20 mouse cellular contexts compared by ENCODE assay signal in the genomic region with DNA sequence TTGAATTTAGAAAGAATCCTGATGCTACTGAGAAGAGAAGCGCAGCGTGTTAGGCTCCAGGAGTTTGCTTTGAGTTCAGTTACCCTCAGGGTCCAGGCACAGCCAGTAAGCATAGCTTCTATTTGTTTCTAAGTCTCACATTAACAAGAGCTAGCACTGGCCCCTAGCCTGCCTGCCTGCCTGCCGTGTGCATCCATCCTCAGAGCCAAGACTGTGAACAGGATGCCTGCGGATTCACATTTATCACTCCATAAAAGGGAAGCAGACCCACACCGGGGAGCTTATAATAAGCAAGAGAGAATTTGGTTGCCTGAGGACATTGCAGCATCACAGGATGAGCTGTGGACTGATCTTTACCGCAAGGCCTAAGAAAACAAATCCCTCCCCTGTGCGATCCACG. TPM values are rescaled to one million over a fixed set of nuclear protein-coding genes. Genes with fewer than 3 reads are reported as not detected.
DNase-seq lines count a peak whose midpoint lies in the region; ATAC-seq and TF ChIP-seq lines count a peak whose summit lies in the region.
"Had no signal": no experiment of that assay in that cellular context is flagged by ENCODE, and none has a peak within 500 bp of the region (broad histone marks: within the 10 kb centered on the region; RNA-seq: fewer than 3 reads in every experiment).

No protein-coding gene starts in this region.

- no peak overlapping the region for H3K4me2 ChIP-seq in embryonic facial prominence, embryonic 14.5 days (ENCODE audit: low read depth, low read length)
- H3K4me2 ChIP-seq in midbrain, embryonic 16.5 days (ENCODE audit: low read length), result no peak overlapping the region
- H3K4me2 ChIP-seq: embryonic facial prominence, embryonic 13.5 days; heart, embryonic 15.5 days; liver, embryonic 13.5 days; stomach, embryonic 15.5 days had no signal

- ATAC-seq in embryonic facial prominence, embryonic 14.5 days (ENCODE audit: low read depth), result no peak
- ATAC-seq in midbrain, embryonic 16.5 days, result peak; percentile 75
- ATAC-seq in inflammation-experienced regulatory T-cells, adult 6 months, result no peak
- ATAC-seq: activated CD4-positive, CD25-positive, alpha-beta regulatory T cell, adult 4 months; intestine, postnatal 0 days; Patski had no signal

- no peak overlapping the region for H3K4me3 ChIP-seq in embryonic facial prominence, embryonic 14.5 days (ENCODE audit: low read depth, low read length)
- no peak overlapping the region for H3K4me3 ChIP-seq in embryonic facial prominence, embryonic 10.5 days
- H3K4me3 ChIP-seq in layer of hippocampus, adult 2 months, result no peak overlapping the region
- H3K4me3 ChIP-seq in midbrain, embryonic 16.5 days (ENCODE audit: low read depth, low read length), result no peak overlapping the region
- H3K4me3 ChIP-seq: embryonic facial prominence, embryonic 13.5 days; forebrain, embryonic 10.5 days; heart, embryonic 15.5 days; liver, embryonic 13.5 days; stomach, embryonic 15.5 days had no signal

- H3K9me3 ChIP-seq in embryonic facial prominence, embryonic 14.5 days (ENCODE audit: control insufficient read depth, low read length), result no peaks in the 10 kb centered on the region
- no peaks in the 10 kb centered on the region for H3K9me3 ChIP-seq in embryonic facial prominence, embryonic 10.5 days
- no peaks in the 10 kb centered on the region for H3K9me3 ChIP-seq in midbrain, embryonic 16.5 days (replicated peaks; ENCODE audit: control insufficient read depth, low read length, poor library complexity, severe bottlenecking)
- H3K9me3 ChIP-seq: embryonic facial prominence, embryonic 13.5 days; forebrain, embryonic 10.5 days; heart, embryonic 15.5 days; liver, embryonic 13.5 days; stomach, embryonic 15.5 days had no signal

- 0 out of 2 replicates have a peak overlapping the region, but pooled peaks have one; percentile 7 for H3K9ac ChIP-seq in embryonic facial prominence, embryonic 14.5 days (ENCODE audit: low read depth, low read length)
- H3K9ac ChIP-seq in midbrain, embryonic 16.5 days (ENCODE audit: low read depth, low read length), result no peak overlapping the region
- H3K9ac ChIP-seq: embryonic facial prominence, embryonic 13.5 days; heart, embryonic 15.5 days; liver, embryonic 13.5 days; stomach, embryonic 15.5 days had no signal

- no peak for DNase-seq in embryonic facial prominence, embryonic 14.5 days (ENCODE audit: low spot score)
- no peak for DNase-seq in embryonic facial prominence, embryonic 10.5 days (ENCODE audit: low spot score)
- DNase-seq in layer of hippocampus, adult 2 months (ENCODE audit: low spot score in 2 of 2), result no peak
- no peak for DNase-seq in layer of hippocampus, adult 8-10 months (ENCODE audit: low spot score in 2 of 2)
- DNase-seq in brain, embryonic 14.5 days (ENCODE audit: low read depth), result peak; percentile 72
- DNase-seq: adrenal gland, postnatal 14 days; cerebellum, adult 9-11 months; heart, adult 18-20 months; liver, embryonic 13.5 days; thymus, adult 2 months had no signal

- H3K27ac ChIP-seq in embryonic facial prominence, embryonic 14.5 days (replicated peaks; ENCODE audit: low read depth, low read length), result no peak overlapping the region
- H3K27ac ChIP-seq in embryonic facial prominence, embryonic 10.5 days (replicated peaks), result no peak overlapping the region
- H3K27ac ChIP-seq in layer of hippocampus, adult 2 months, result peak overlapping the region; percentile 32; the same call in 1 of the 2 replicates
- H3K27ac ChIP-seq in midbrain, embryonic 16.5 days (ENCODE audit: low read length), result no peak overlapping the region
- H3K27ac ChIP-seq: embryonic facial prominence, embryonic 13.5 days; forebrain, embryonic 10.5 days; heart, embryonic 15.5 days; liver, embryonic 13.5 days; stomach, embryonic 15.5 days had no signal

- H3K4me1 ChIP-seq in embryonic facial prominence, embryonic 14.5 days (ENCODE audit: control insufficient read depth, insufficient read depth, low read length), result 0 out of 2 replicates have a peak, but pooled peaks cover 8% of the 10 kb centered on the region
- H3K4me1 ChIP-seq in embryonic facial prominence, embryonic 10.5 days, result peaks cover 26% of the 10 kb centered on the region
- H3K4me1 ChIP-seq in midbrain, embryonic 16.5 days (ENCODE audit: control insufficient read depth, insufficient read depth, low read length), result peaks cover 3% of the 10 kb centered on the region; the same call in 1 of the 2 replicates
- H3K4me1 ChIP-seq: stomach, embryonic 15.5 days had no signal

- H3K27me3 ChIP-seq in embryonic facial prominence, embryonic 14.5 days (replicated peaks; ENCODE audit: control insufficient read depth, insufficient read depth, low read length), result no peaks in the 10 kb centered on the region
- H3K27me3 ChIP-seq in embryonic facial prominence, embryonic 10.5 days (replicated peaks; ENCODE audit: low read depth, poor library complexity, severe bottlenecking), result no peaks in the 10 kb centered on the region
- H3K27me3 ChIP-seq in midbrain, embryonic 16.5 days (ENCODE audit: control insufficient read depth, insufficient read depth, low read depth, low read length), result no peaks in the 10 kb centered on the region
- H3K27me3 ChIP-seq: embryonic facial prominence, embryonic 13.5 days; heart, embryonic 15.5 days; liver, embryonic 13.5 days; Patski; stomach, embryonic 15.5 days had no signal

- no peak for TF ChIP-seq POLR2A in brain, embryonic 14.5 days (IDR thresholded peaks at IDR 0.05; ENCODE audit: borderline replicate concordance, extremely low read depth, insufficient read depth, insufficient read length, poor library complexity, severe bottlenecking)

- WGBS in embryonic facial prominence, embryonic 14.5 days, result 54% methylated on average over 8 of the region's 8 CpGs
- WGBS in embryonic facial prominence, embryonic 10.5 days, result 58% methylated on average over 8 of the region's 8 CpGs
- 42% methylated on average over 8 of the region's 8 CpGs for WGBS in midbrain, embryonic 16.5 days

- H3K36me3 ChIP-seq in embryonic facial prominence, embryonic 14.5 days (ENCODE audit: control insufficient read depth, insufficient read depth, low read length), result no peaks in the 10 kb centered on the region
- H3K36me3 ChIP-seq in embryonic facial prominence, embryonic 10.5 days (replicated peaks), result no peaks in the 10 kb centered on the region
- H3K36me3 ChIP-seq in midbrain, embryonic 16.5 days (ENCODE audit: control insufficient read depth, insufficient read depth, low read length), result no peaks in the 10 kb centered on the region
- H3K36me3 ChIP-seq: embryonic facial prominence, embryonic 13.5 days; forebrain, embryonic 10.5 days; liver, embryonic 13.5 days; stomach, embryonic 15.5 days had no signal

- TF ChIP-seq CTCF in layer of hippocampus, adult 2 months (conservative IDR thresholded peaks at IDR 0.05), result no peak
- TF ChIP-seq CTCF in brain, embryonic 14.5 days (IDR thresholded peaks at IDR 0.05; ENCODE audit: borderline replicate concordance, extremely low read depth, insufficient read depth, insufficient read length), result no peak

RNA-seq across cellular contexts. Expression of a gene that starts 53.8 kb away (rescaled TPM):
- polyA plus RNA-seq in embryonic facial prominence, embryonic 14.5 days (2014; fragmentation: Nextera tagmentation; extraction: Ambion mirVana), result 11.6 and 12.0 TPM in 2 replicates
- polyA plus RNA-seq in embryonic facial prominence, embryonic 10.5 days (2016; fragmentation: Nextera tagmentation; extraction: Ambion mirVana), result 3.1 and 4.6 TPM in 2 replicates
- total RNA-seq in layer of hippocampus, adult 2 months (2021), result 10 to 100 TPM; 41.5 to 44.1 TPM
- 10 to 100 TPM; 35.7 to 39.5 (median 38.1) TPM for total RNA-seq in layer of hippocampus, adult 8-10 months (2022)
- polyA plus RNA-seq in brain, embryonic 14.5 days (2012; rRNA removed), result 6.5 and 9.7 TPM in 2 replicates
- polyA plus RNA-seq in midbrain, embryonic 16.5 days (2015; fragmentation: Nextera tagmentation; extraction: Ambion mirVana), result 35.8 and 37.3 TPM in 2 replicates
- not detected for polyA plus RNA-seq in inflammation-experienced regulatory T-cells, adult 6 months (2017; shearing (Covaris generic))
- total RNA-seq: hematopoietic stem cell, adult 5-6 weeks had no signal
- polyA plus RNA-seq: activated CD4-positive, CD25-positive, alpha-beta regulatory T cell, adult 4 months had no signal
